Mouse (Mus musculus) NIH3T3 (cell line): ENCODE measurements at regions not wholly inside any gene's neighbourhood (a gene's known extent, or its start where the extent isn't known, plus 50 kb on each side); places are given as distances from the start of the nearest gene placed in this dataset.

ENCODE experiments used
- DNase-seq: peaks from one replicate; pipeline ENCODE4 v3.0.0-alpha.2; 2012; ENCODE audit warnings: low read depth

GRCm38 (mm10) chr7:83253432-83253831, 331.3 kb upstream of the Tmc3 start:
- DNase-seq = no peak

GRCm38 (mm10) chr7:83254411-83254810, 330.3 kb upstream of the Tmc3 start:
- DNase-seq = no peak

- DNase-seq = no peak
Observed at GRCm38 (mm10) chr7:83256236-83256784, 328.4 kb upstream of the Tmc3 start.

GRCm38 (mm10) chr7:83258363-83258916, 326.3 kb upstream of the Tmc3 start:
- DNase-seq = no peak

GRCm38 (mm10) chr7:83261489-83261888, 323.2 kb upstream of the Tmc3 start:
- DNase-seq = peak; percentile 10

- DNase-seq = no peak
Observed at GRCm38 (mm10) chr7:83289915-83290773, 294.6 kb upstream of the Tmc3 start.

GRCm38 (mm10) chr7:83307112-83307511, 277.6 kb upstream of the Tmc3 start:
- peak; percentile 24 for DNase-seq

GRCm38 (mm10) chr7:83312172-83312571, 272.6 kb upstream of the Tmc3 start:
- no peak for DNase-seq

- DNase-seq = no peak
Observed at GRCm38 (mm10) chr7:83329809-83330412, 254.8 kb upstream of the Tmc3 start.

- no peak for DNase-seq
Observed at GRCm38 (mm10) chr7:83347103-83347754, 237.5 kb upstream of the Tmc3 start.

GRCm38 (mm10) chr7:83369191-83369590, 215.5 kb upstream of the Tmc3 start:
- DNase-seq = no peak

- no peak for DNase-seq
Observed at GRCm38 (mm10) chr7:83369605-83370004, 215.1 kb upstream of the Tmc3 start.

GRCm38 (mm10) chr7:83376826-83377225, 207.9 kb upstream of the Tmc3 start:
- DNase-seq = no peak

GRCm38 (mm10) chr7:83381381-83382181, 203.1 kb upstream of the Tmc3 start:
- no peak for DNase-seq

GRCm38 (mm10) chr7:83382803-83383363, 201.8 kb upstream of the Tmc3 start:
- DNase-seq = no peak

GRCm38 (mm10) chr7:83391388-83391787, 193.3 kb upstream of the Tmc3 start:
- no peak for DNase-seq

- DNase-seq = no peak
Observed at GRCm38 (mm10) chr7:83392181-83392580, 192.5 kb upstream of the Tmc3 start.

GRCm38 (mm10) chr7:83392625-83393024, 192.1 kb upstream of the Tmc3 start:
- no peak for DNase-seq

- no peak for DNase-seq
Observed at GRCm38 (mm10) chr7:83394156-83394555, 190.6 kb upstream of the Tmc3 start.

- DNase-seq = no peak
Observed at GRCm38 (mm10) chr7:83399668-83400067, 185.1 kb upstream of the Tmc3 start.

GRCm38 (mm10) chr7:83401001-83401400, 183.7 kb upstream of the Tmc3 start:
- DNase-seq = no peak
